Comparison of ENCODE assay signal across 15 mouse cellular contexts in genomic region chr19:6280554-6280953, GRCm38 (mm10). TPM values are rescaled to one million over a fixed set of nuclear protein-coding genes. Genes with fewer than 3 reads are reported as not detected.
DNase-seq lines count a peak whose midpoint lies in the region; ATAC-seq and TF ChIP-seq lines count a peak whose summit lies in the region.
"Had no signal": no experiment of that assay in that cellular context is flagged by ENCODE, and none has a peak within 500 bp of the region (broad histone marks: within the 10 kb centered on the region; RNA-seq: fewer than 3 reads in every experiment).

No protein-coding gene starts in this region.

- H3K4me2 ChIP-seq in liver, embryonic 13.5 days, result peak overlapping the region; percentile 98
- H3K4me2 ChIP-seq: embryonic facial prominence, embryonic 12.5 days had no signal

- no peaks in the 10 kb centered on the region for H3K27me3 ChIP-seq in heart, adult 2 months (ENCODE audit: control insufficient read depth, insufficient read depth, low read length)
- no peaks in the 10 kb centered on the region for H3K27me3 ChIP-seq in liver, embryonic 13.5 days
- H3K27me3 ChIP-seq: embryonic facial prominence, embryonic 12.5 days had no signal

- H3K4me3 ChIP-seq in heart, adult 2 months, result peak overlapping the region; percentile 92
- peak overlapping the region; percentile 12; the same call in 1 of the 2 replicates for H3K4me3 ChIP-seq in brown adipose tissue, adult 24 weeks (ENCODE audit: insufficient read depth, low read depth, low read length)
- H3K4me3 ChIP-seq in liver, embryonic 13.5 days (replicated peaks), result peak overlapping the region; percentile 90; the same call in 1 of the 2 replicates
- H3K4me3 ChIP-seq: embryonic facial prominence, embryonic 12.5 days had no signal

- TF ChIP-seq CTCF in heart, adult 2 months (IDR thresholded peaks at IDR 0.05), result no peak

- 74% methylated on average over 7 of the region's 7 CpGs for WGBS in heart, adult 2 months
- 84% methylated on average over 7 of the region's 7 CpGs for WGBS in liver, embryonic 13.5 days (ENCODE audit: insufficient replicate concordance)

- H3K36me3 ChIP-seq in heart, adult 2 months (ENCODE audit: control insufficient read depth, insufficient read depth, low read length), result peaks cover 48% of the 10 kb centered on the region
- H3K36me3 ChIP-seq in liver, embryonic 13.5 days, result peaks cover 60% of the 10 kb centered on the region

- no peak for TF ChIP-seq EP300 in heart, adult 2 months (IDR thresholded peaks at IDR 0.05; ENCODE audit: insufficient read depth, low read depth, low read length)

- no peak for DNase-seq in heart, adult 2 months
- DNase-seq in heart, postnatal 10 days, result no peak
- DNase-seq in kidney, adult 8-10 months, result peak; percentile 62 to 64
- no peak for DNase-seq in kidney, adult 18-20 months
- no peak for DNase-seq in liver, embryonic 13.5 days
- no peak for DNase-seq in embryo, embryonic 9.5 days (ENCODE audit: extremely low spot score)
- DNase-seq in urinary bladder, adult 2 months (ENCODE audit: low spot score), result no peak
- DNase-seq: B cell, adult 2 months; gastrocnemius, postnatal 36 days; retina, postnatal 1 day had no signal

- intact Hi-C loops in heart, adult 2 months (cut with DNase I), result no loop called here
- intact Hi-C loops in heart, postnatal 10 days (cut with DNase I), result no loop called here

- ATAC-seq in liver, embryonic 13.5 days (ENCODE audit: low read depth), result no peak
- ATAC-seq: activated CD4-positive, CD25-positive, alpha-beta regulatory T cell, adult 4 months; forebrain, embryonic 16.5 days; hindbrain, postnatal 0 days had no signal

- H3K4me1 ChIP-seq in heart, adult 2 months (ENCODE audit: control insufficient read depth, insufficient read depth, low read length), result peaks cover 36% of the 10 kb centered on the region
- H3K4me1 ChIP-seq in brown adipose tissue, adult 24 weeks (ENCODE audit: control insufficient read depth, insufficient read depth, insufficient read length, low read length), result peaks cover 33% of the 10 kb centered on the region
- H3K4me1 ChIP-seq in liver, embryonic 13.5 days (replicated peaks), result peaks cover 90% of the 10 kb centered on the region

- H3K9me3 ChIP-seq in liver, embryonic 13.5 days (replicated peaks), result no peaks in the 10 kb centered on the region
- H3K9me3 ChIP-seq: embryonic facial prominence, embryonic 12.5 days had no signal

- peaks cover 3% of the 10 kb centered on the region for H3K79me2 ChIP-seq in heart, adult 2 months (replicated peaks; ENCODE audit: control insufficient read depth, insufficient read depth, low read length)

- peak overlapping the region; percentile 98 for H3K27ac ChIP-seq in heart, adult 2 months
- H3K27ac ChIP-seq in brown adipose tissue, adult 24 weeks (replicated peaks; ENCODE audit: low read depth, low read length), result no peak overlapping the region
- H3K27ac ChIP-seq in liver, embryonic 13.5 days, result peak overlapping the region; percentile 98
- H3K27ac ChIP-seq: embryonic facial prominence, embryonic 12.5 days had no signal

- TF ChIP-seq POLR2A in heart, adult 2 months (IDR thresholded peaks at IDR 0.05; ENCODE audit: insufficient read depth, low read depth, low read length), result no peak

- H3K9ac ChIP-seq in heart, adult 2 months (ENCODE audit: low read depth, low read length), result peak overlapping the region; percentile 0; the same call in 1 of the 2 replicates
- peak overlapping the region; percentile 95 for H3K9ac ChIP-seq in liver, embryonic 13.5 days

RNA-seq across cellular contexts. Expression of gene Ehd1, which starts 4.0 kb away (rescaled TPM):
- 100 to 1,000 TPM in 1 of 2 experiments, 10 to 100 TPM in 1; 98.0 to 120 TPM for total RNA-seq in heart, adult 2 months (2021)
- 111 and 142 TPM in 2 replicates for polyA plus RNA-seq in heart, adult 2 months (2012; rRNA removed)
- total RNA-seq in heart, postnatal 10 days (2021), result 100 to 1,000 TPM; 129 to 181 TPM
- 39.6 and 42.8 TPM in 2 replicates for polyA plus RNA-seq in brown adipose tissue, adult 24 weeks (2012; ENCODE audit: insufficient read depth, insufficient read length, missing spikeins)
- polyA plus RNA-seq in liver, embryonic 13.5 days (2015; fragmentation: Nextera tagmentation; extraction: Ambion mirVana), result 68.8 and 72.6 TPM in 2 replicates
- polyA plus RNA-seq in urinary bladder, adult 2 months (2012; rRNA removed), result 73.6 and 86.5 TPM in 2 replicates

RNA-seq across cellular contexts. Expression of gene Cdc42bpg, which starts 25.7 kb away (rescaled TPM):
- total RNA-seq in heart, adult 2 months (2021), result 10 to 100 TPM; 11.7 to 13.9 TPM
- polyA plus RNA-seq in heart, adult 2 months (2012; rRNA removed), result 7.0 and 7.7 TPM in 2 replicates
- total RNA-seq in heart, postnatal 10 days (2021), result 1 to 10 TPM; 9.6 to 9.9 TPM
- 2.5 and 2.8 TPM in 2 replicates for polyA plus RNA-seq in brown adipose tissue, adult 24 weeks (2012; ENCODE audit: insufficient read depth, insufficient read length, missing spikeins)
- 0.14 and 0.16 TPM in 2 replicates for polyA plus RNA-seq in liver, embryonic 13.5 days (2015; fragmentation: Nextera tagmentation; extraction: Ambion mirVana)
- polyA plus RNA-seq in urinary bladder, adult 2 months (2012; rRNA removed), result 22.7 and 27.0 TPM in 2 replicates

RNA-seq across cellular contexts. Expression of gene Atg2a, which starts 39.1 kb away (rescaled TPM):
- 10 to 100 TPM; 20.5 to 24.5 TPM for total RNA-seq in heart, adult 2 months (2021)
- polyA plus RNA-seq in heart, adult 2 months (2012; rRNA removed), result 26.3 and 26.7 TPM in 2 replicates
- 10 to 100 TPM; 17.7 to 19.0 TPM for total RNA-seq in heart, postnatal 10 days (2021)
- polyA plus RNA-seq in brown adipose tissue, adult 24 weeks (2012; ENCODE audit: insufficient read depth, insufficient read length, missing spikeins), result 9.6 and 9.9 TPM in 2 replicates
- 4.1 and 4.8 TPM in 2 replicates for polyA plus RNA-seq in liver, embryonic 13.5 days (2015; fragmentation: Nextera tagmentation; extraction: Ambion mirVana)
- polyA plus RNA-seq in urinary bladder, adult 2 months (2012; rRNA removed), result 11.4 and 15.7 TPM in 2 replicates

RNA-seq across cellular contexts. Expression of gene Ppp2r5b, which starts 44.9 kb away (rescaled TPM):
- total RNA-seq in heart, adult 2 months (2021), result 10 to 100 TPM; 34.8 to 35.1 TPM
- polyA plus RNA-seq in heart, adult 2 months (2012; rRNA removed), result 36.8 and 40.6 TPM in 2 replicates
- 10 to 100 TPM; 30.7 to 31.7 TPM for total RNA-seq in heart, postnatal 10 days (2021)
- polyA plus RNA-seq in brown adipose tissue, adult 24 weeks (2012; ENCODE audit: insufficient read depth, insufficient read length, missing spikeins), result 33.0 and 41.3 TPM in 2 replicates
- polyA plus RNA-seq in liver, embryonic 13.5 days (2015; fragmentation: Nextera tagmentation; extraction: Ambion mirVana), result 3.5 and 4.9 TPM in 2 replicates
- polyA plus RNA-seq in urinary bladder, adult 2 months (2012; rRNA removed), result 31.0 and 38.3 TPM in 2 replicates

RNA-seq across cellular contexts. Expression of gene Men1, which starts 54.2 kb away (rescaled TPM):
- total RNA-seq in heart, adult 2 months (2021), result 10 to 100 TPM; 13.9 to 14.0 TPM
- polyA plus RNA-seq in heart, adult 2 months (2012; rRNA removed), result 19.4 and 19.6 TPM in 2 replicates
- 10 to 100 TPM; 18.6 to 21.8 TPM for total RNA-seq in heart, postnatal 10 days (2021)
- 13.9 and 22.2 TPM in 2 replicates for polyA plus RNA-seq in brown adipose tissue, adult 24 weeks (2012; ENCODE audit: insufficient read depth, insufficient read length, missing spikeins)
- polyA plus RNA-seq in liver, embryonic 13.5 days (2015; fragmentation: Nextera tagmentation; extraction: Ambion mirVana), result 26.3 and 29.9 TPM in 2 replicates
- 34.3 and 37.7 TPM in 2 replicates for polyA plus RNA-seq in urinary bladder, adult 2 months (2012; rRNA removed)

Comparison
In these comparisons a context has a peak if more than half of its experiments do, and no peak if none do; other contexts are left out.
1. DNase-seq: peak in kidney, adult 8-10 months (2 of 2); none in heart, adult 2 months (0 of 2), heart, postnatal 10 days (0 of 2), kidney, adult 18-20 months (single experiment), liver, embryonic 13.5 days (single experiment), embryo, embryonic 9.5 days (single experiment) and urinary bladder, adult 2 months (single experiment).
2. H3K4me3 ChIP-seq: peak in every context shown above with its lines; median percentile 92 in heart, adult 2 months; 90 in liver, embryonic 13.5 days; 12 in brown adipose tissue, adult 24 weeks.